Mouse (Mus musculus) c-Kit-negative CD71-positive TER-119-positive erythroid progenitor cells, embryonic 14.5 days (primary cell): ENCODE measurements around the gene Scarf1.
"Not testable (repeated sequence)": the region's sequence is repeated elsewhere in the genome, so short reads cannot be mapped to it uniquely, and the experiment has no call there.

Experiments
- DNase-seq: peaks from one replicate; pipeline ENCODE4 v3.0.0-alpha.2; 2013; ENCODE audit warnings: low read depth, low spot score

Scarf1 gene

GRCm38 (mm10) chr11:75537491-75538183 is 24.3 kb downstream of the Scarf1 start:
- DNase-seq = no peak

GRCm38 (mm10) chr11:75538184-75538969 is 25.0 kb downstream of the Scarf1 start:
- DNase-seq = no peak

DNA sequence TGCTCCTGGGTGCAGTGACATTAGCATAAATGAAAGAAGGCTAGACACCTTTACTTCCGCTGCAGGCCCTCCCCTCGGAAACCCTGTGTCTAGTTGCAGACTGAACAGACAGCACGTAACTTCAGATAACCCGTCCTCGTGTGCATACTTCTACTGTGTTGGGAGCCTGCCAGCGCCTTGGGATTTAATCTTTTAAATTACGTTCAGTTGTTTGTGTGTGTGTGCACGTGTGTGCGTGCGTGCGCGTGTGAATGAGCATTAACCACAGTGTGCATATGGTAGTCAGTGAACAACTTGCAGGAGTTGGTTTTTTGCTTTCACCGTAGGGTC is 25.6 kb downstream of the Scarf1 start:
- no peak for DNase-seq

DNA sequence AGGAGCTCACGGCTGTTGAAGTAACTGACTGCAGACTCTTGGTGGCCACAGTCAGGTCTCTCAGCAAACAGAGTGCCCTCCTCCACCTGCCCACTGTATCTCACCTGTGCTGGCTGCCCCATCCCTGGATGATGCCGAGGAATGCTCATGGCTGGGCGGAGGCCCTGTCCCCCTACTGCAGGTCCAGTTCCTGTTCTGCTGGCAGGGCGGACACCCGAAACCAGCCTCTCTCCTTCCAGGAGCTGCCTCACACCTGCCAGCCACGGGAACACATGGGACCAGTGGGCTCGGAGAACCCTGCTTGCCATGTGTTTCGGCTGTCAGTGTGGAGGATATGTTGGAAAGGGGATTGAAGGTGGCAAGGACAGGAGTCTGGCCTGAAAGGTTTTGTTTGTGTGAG is 26.9 kb downstream of the Scarf1 start:
- DNase-seq = no peak

DNA sequence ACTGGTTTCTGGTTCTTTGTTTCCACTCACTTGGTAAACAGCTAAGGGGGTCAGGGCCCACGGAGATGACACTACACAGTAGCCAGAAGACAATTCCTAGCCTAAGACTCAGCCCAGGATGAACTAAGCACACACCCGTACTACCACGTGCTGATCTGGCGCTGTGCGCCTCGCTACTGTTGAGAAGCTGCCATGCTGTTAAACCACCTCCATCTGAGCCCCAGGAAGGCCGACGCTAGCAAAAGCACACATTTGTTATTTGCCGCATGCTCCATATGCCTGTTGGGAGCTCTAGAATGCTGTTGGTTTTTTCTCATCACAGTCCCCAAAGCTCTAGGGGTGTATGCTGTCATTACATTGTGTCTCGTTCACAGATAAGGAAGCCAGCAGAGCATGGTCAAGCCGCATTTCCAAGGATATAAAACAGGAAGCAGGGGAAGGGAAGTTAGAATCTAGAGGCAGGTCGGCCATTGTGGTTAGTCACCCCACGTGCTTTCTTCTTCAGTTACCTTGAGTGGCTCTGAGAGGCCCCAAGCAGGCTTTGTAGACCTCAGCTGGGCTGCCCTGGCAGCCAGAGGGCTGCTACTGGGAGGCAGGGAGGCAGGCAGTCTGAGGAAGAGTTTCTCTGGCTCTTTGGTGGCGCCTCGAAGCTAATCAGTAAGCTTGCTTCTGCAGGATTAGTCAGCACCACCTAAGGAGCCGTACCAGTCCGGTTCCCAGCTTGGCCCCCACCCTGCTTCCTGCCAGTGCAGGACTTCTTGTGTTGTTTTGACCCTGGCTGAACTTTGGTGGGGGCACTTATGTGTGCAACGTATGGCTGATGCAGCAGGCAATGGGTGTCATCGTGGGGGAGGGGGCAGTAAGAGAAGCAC is 27.6 kb downstream of the Scarf1 start:
- DNase-seq = no peak

- DNase-seq = no peak
Observed at GRCm38 (mm10) chr11:75544713-75545112, 31.4 kb downstream of the Scarf1 start.

- DNase-seq = no peak
Observed at GRCm38 (mm10) chr11:75546057-75546456, 32.7 kb downstream of the Scarf1 start.

DNA sequence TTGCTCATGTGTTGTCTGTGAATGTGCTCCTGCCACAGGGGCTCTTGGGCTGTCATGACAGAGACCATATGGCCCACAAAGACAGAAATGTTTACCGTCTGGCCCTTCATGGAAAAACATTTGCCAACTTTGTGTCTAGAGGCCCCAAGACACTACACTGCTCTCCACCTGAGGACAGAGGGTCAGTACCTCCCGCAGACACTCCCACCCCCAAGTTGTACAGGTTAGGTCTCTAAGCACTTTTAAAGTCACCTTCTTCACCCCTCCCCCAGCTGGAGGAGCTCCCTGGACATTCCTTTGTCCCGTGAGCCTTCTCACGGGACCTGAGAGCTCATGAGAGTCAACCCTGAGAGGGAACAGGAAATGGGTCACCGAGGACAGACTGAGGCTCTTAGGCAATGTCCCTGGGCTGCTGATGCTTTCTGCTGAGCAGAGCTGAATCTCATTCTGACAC is 36.3 kb downstream of the Scarf1 start:
- no peak for DNase-seq

- no peak for DNase-seq
Observed at GRCm38 (mm10) chr11:75550200-75550946, 37.0 kb downstream of the Scarf1 start.

- no peak for DNase-seq
Observed at GRCm38 (mm10) chr11:75551321-75551720, 38.0 kb downstream of the Scarf1 start.

GRCm38 (mm10) chr11:75551961-75552441 is 38.7 kb downstream of the Scarf1 start:
- DNase-seq = no peak

GRCm38 (mm10) chr11:75552906-75553482 is 39.7 kb downstream of the Scarf1 start:
- no peak for DNase-seq

- DNase-seq = not testable (repeated sequence)
Observed at GRCm38 (mm10) chr11:75556006-75556405, 42.7 kb downstream of the Scarf1 start.

GRCm38 (mm10) chr11:75557142-75557541 is 43.8 kb downstream of the Scarf1 start:
- DNase-seq = no peak

DNA sequence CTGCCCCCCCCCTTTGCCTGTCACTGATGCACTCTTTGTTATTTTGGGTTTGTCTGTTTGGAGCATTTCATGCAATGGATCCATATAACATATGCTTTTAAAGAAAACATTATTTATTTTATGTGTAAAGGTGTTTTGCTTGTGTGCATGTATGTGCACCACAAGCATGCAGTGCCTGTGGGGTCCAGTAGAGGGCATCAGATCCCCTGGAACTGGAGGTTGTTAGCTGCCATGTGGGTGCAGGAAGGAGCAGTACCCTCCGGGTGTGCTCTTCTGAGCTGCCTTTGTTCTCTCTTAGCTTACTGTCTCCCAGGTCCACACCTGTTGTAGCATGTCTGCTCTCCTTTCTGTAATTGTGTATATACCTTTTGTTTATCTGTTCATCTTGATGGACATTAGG is 44.8 kb downstream of the Scarf1 start:
- no peak for DNase-seq

DNA sequence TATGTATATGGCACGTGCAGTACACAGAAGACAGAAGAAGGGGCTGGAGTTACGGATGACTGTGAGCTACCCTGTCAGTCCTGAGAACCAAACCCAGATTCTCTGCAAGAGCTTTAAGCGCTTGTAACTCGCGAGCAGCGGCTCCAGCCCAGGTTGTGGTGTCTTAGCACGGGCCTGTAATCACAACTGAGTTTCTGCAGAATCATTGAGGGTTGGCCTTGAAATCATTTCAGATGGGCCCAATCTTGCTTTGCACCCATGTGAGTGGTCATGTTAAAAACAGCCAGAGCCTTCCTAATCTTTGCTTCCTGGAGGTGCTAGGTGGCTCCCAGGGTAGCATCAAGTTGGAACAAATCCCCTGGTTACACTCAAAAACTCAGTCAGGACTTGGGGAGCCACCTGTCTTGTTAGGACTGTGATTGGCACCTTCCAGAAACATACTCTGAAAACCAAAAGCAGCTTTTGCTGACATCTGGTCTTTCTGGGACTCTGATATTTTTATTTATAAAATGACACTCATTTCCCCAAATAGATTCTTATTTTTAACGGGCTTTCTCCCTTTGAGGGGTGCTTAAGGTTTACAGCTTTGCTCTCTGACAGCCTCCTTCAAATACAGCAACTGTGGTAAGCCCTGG is 46.6 kb downstream of the Scarf1 start:
- DNase-seq = no peak

- no peak for DNase-seq
Observed at GRCm38 (mm10) chr11:75560530-75561409, 47.4 kb downstream of the Scarf1 start.

- DNase-seq = no peak
Observed at GRCm38 (mm10) chr11:75561410-75561791, 48.1 kb downstream of the Scarf1 start.

DNA sequence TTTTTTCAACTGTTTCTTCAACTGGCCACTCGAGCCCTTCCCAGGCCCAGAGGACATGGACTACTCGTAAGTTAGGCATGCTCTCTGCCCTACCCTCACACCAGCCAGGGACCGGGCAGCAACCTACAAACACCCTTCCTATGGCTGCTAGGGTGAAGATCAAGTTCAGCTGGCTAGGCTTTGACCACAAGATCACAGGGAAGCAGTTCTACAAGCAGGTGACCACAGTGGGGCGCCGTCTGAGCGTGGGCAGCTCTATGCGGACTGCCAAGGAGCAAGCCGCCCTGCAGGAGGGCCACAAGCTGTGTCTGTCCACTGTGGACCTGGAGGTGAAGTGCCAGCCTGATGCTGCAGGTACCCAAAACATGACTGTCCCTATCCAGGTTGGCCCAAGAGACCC is 49.5 kb downstream of the Scarf1 start:
- no peak for DNase-seq
